Mouse (Mus musculus): ENCODE measurements around the gene Nupr1.
"Not testable (repeated sequence)": the region's sequence is repeated elsewhere in the genome, so short reads cannot be mapped to it uniquely, and the experiment has no call there.

Gene Nupr1

GRCm38 (mm10) chr7:126644914-126645313 lies 14.3 kb upstream of the Nupr1 start:
- in situ Hi-C loops (cut with MboI, MseI) = loop anchor here in 1 of 2 experiments (5.0 kb wide), 1 partner anchor 47 kb away; no protein-coding TSS in a partner anchor

DNA sequence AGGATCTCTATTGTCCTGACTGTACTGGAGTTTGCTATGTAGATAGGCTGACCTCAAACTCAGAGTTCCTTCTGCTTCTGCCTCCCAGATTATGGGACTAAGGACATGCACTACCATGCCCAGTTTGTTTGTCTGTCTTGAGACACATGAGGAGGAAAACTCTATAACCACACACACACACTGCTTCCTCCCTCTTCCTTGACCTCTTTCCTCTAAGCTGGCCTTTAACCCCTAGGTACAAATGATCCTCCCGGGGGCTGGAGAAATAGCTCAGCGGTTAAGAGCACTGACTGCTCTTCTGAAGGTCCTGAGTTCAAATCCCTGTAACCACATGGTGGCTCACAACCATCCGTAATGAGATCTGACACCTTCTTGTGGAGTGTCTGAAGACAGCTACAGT lies 13.7 kb upstream of the Nupr1 start:
- in situ Hi-C loops (cut with MboI, MseI) = no loop called here

GRCm38 (mm10) chr7:126643244-126643617 lies 12.6 kb upstream of the Nupr1 start:
- in situ Hi-C loops (cut with MboI, MseI) = not testable (repeated sequence)

GRCm38 (mm10) chr7:126642545-126643243 lies 12.0 kb upstream of the Nupr1 start:
- in situ Hi-C loops (cut with MboI, MseI) = no loop called here

DNA sequence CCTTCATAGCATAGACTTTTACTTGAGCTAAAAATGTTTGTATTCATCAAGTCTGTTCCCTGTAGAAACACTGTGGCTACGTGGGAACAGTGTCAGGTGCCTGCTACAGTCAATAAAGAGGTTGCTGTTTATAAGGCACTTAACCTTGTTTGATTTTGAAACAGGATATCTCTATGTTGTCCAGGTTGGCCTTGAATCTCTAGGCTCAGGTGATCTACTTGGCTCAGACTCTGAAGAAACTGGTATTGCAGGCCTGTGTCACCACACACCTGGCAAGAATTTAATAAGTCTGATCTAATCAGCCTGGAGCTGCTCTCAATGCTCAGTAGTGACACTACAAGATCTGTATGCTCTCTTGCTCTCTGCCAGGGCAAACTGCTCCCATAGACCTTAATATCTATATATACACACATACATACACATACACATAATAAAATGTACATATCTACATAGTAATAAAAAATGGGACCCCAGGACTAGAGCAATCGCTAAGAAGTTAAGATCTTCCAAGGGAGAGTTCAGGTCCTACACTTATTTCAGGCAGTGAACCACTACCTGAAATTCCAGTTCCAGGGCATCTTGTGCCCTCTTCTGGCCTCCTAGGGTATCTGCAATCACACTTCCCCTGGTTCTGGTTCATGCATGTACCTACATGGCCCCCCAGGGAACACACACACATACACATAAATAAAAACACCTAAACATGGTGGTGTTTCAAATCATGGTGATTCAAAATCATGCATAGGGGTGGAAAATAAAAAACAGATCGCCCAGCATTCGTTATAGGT lies 6.3 kb upstream of the Nupr1 start:
- in situ Hi-C loops (cut with MboI, MseI) = loop anchor here (5.0 to 10.0 kb wide), 2 partner anchors 60 to 62 kb away; no protein-coding TSS in a partner anchor

GRCm38 (mm10) chr7:126635375-126635774 lies 4.7 kb upstream of the Nupr1 start:
- in situ Hi-C loops (cut with MboI, MseI) = loop anchor here (5.0 to 10.0 kb wide), 2 partner anchors 58 to 61 kb away; no protein-coding TSS in a partner anchor

DNA sequence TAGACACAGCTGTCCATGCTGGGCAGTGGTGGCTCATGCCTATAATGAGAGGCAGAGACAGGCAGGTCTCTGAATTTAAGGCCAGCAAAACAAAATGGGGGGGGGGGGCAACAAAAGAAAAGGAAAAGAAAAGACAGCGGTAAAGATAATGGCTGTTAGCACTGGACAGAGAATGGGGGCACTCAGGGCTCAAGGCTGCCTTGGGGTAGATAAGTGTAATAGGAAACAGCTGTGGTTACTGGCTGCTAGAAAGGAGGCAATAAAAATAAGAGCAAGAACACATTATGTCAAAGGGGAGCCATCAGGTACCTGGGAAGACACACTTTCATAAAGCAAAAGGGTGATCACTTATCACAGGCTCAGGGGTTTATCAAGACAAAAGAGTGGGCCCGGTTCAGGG lies 1.8 kb upstream of the Nupr1 start:
- in situ Hi-C loops (cut with MboI, MseI) = loop anchor here in 1 of 2 experiments (10.0 kb wide), 1 partner anchor 58 kb away; no protein-coding TSS in a partner anchor

- in situ Hi-C loops (cut with MboI, MseI) = loop anchor here in 1 of 2 experiments (10.0 kb wide), 1 partner anchor 55 kb away; no protein-coding TSS in a partner anchor
Measured at GRCm38 (mm10) chr7:126629915-126630314, 746 bp downstream of the Nupr1 start.

DNA sequence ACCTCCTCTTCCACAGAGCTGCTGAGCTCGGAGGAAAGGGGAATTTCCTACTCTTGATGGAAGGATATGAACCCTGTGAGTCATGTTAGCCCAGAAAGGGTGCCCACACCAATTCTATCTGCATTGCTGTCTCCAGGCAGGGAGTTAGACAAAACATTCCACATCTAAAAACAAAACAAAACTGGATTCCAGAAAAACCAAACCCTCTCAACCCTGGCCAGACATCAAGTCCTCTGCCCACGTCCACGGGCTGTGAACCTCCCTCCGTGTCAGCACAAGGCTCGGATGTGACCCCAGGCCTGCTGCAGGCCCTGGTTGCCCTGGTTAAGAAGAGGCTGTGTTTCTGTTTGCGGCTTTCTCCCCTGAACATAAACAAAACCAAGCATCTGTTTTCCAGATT lies 2.5 kb downstream of the Nupr1 start:
- in situ Hi-C loops (cut with MboI, MseI) = no loop called here

- in situ Hi-C loops (cut with MboI, MseI) = no loop called here
Measured at GRCm38 (mm10) chr7:126625807-126626600, 4.7 kb downstream of the Nupr1 start.

- in situ Hi-C loops (cut with MboI, MseI) = no loop called here
Measured at GRCm38 (mm10) chr7:126625369-126625768, 5.3 kb downstream of the Nupr1 start.

- in situ Hi-C loops (cut with MboI, MseI) = no loop called here
Measured at GRCm38 (mm10) chr7:126624774-126625173, 5.9 kb downstream of the Nupr1 start.

- in situ Hi-C loops (cut with MboI, MseI) = no loop called here
Measured at GRCm38 (mm10) chr7:126623381-126623780, 7.3 kb downstream of the Nupr1 start.

DNA sequence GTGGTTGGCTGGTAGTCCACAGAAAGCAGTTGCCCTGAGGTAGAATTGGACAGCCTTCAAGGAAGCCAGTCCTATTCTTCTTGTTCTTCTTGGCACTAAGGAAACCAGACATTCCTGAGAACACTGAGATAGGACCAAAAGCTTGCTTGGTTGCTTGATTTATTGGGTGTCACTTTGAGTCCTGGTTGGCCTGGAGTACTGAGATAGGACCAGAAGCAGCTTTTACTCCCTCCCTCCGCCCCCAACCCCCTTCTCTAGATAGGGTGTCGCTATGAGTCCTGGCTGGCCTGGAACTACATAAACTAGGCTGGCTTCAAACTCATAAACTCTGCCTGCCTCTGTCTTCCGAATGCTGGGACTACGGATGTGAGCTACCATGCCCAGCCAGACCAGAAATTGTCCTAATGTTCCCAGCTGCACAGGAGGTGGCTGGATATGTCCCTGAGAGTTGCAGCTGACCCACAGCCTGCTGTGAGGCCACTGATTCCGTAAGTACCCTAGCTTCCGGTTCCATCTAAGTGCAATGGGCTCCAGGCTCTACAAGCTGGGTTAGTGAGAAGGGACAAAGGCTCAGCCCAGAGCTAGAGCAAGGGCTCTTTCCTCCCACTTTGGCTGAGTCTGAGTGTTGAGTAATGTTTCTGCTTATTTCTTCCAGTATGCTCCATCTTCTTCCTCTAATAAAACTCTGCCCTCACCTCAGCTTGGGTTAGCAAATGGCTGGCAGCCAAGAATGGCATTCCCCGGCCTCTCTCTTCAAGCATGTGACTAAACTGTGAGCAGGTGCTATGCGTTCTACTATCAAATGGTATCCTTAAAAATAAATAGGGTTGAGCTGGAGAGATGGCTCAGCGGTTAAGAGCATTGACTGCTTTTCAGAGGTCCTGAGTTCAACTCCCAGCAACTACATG lies 9.0 kb downstream of the Nupr1 start:
- in situ Hi-C loops (cut with MboI, MseI) = no loop called here

- in situ Hi-C loops (cut with MboI, MseI) = no loop called here
Measured at GRCm38 (mm10) chr7:126619559-126620275, 10.9 kb downstream of the Nupr1 start.

GRCm38 (mm10) chr7:126616707-126617106 lies 14.0 kb downstream of the Nupr1 start:
- in situ Hi-C loops (cut with MboI, MseI) = no loop called here

GRCm38 (mm10) chr7:126612736-126613135 lies 17.9 kb downstream of the Nupr1 start:
- in situ Hi-C loops (cut with MboI, MseI) = no loop called here

DNA sequence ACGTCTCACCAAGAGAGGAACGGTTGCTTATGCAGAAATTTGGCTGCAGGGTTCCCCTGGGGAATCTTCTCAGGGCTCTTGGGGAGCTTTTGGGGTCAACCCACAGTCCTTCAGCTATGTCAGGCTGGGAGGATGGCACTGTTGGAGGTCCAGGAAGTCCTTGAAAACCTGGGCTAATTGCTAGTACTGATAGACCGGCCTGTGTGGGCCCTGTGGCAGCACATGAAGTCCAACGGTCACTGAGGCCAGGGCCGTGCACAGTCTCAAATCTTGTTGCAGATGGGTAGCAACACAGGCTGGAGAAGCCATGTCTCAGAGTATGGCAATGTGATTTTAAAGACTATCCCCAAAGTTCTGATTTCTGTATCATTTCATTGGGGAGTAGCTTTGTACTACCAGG lies 22.9 kb downstream of the Nupr1 start:
- in situ Hi-C loops (cut with MboI, MseI) = no loop called here

DNA sequence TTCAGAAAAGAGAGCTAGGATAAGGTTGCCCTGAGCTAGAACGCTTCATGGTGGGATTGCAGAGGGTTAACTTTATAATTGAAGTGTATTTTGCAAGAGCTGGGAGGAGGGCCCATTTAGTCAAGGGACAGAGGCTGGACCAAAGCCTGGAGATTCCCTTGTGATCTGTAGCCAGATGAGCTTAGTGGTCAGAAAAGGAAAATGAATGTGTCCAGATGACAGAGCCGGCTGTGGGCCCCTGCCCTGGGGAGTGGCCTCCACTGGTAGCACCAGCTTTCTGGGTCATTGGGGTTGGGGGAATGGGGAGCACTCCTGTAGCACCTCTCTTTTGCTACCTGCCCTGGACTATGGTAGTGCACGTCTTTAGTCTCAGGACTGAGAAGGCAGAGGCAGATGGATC lies 23.6 kb downstream of the Nupr1 start:
- in situ Hi-C loops (cut with MboI, MseI) = no loop called here

DNA sequence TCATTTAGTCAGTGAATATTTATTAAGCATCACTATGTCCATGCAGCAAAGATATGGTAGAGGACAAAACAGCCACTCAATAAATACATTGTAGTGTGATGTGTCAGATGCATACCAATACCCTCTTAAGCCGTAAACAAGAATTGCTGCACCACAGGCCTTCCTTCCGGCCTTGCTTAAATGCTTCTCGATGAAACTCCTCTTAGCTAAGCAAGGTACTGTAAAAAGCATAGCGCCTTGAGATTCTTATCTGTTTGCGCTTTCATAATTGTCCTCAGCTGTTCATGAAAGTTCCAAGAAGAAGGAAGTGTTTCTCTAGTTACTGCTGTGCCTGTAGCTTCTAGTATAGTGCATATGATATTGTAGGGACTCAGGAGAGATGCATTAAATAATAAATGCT lies 24.1 kb downstream of the Nupr1 start:
- in situ Hi-C loops (cut with MboI, MseI) = no loop called here

All from T-helper 17 cell (primary cell).